Mouse (Mus musculus) left cerebral cortex, adult 9 months (tissue): ENCODE results near the gene Zmym4.

Experiments
- DNase-seq, 2 experiments: peaks; one replicate each; pipeline ENCODE4 v3.0.0; 2022; ENCODE audit warnings: low spot score in 2 of 2

Gene Zmym4

DNA sequence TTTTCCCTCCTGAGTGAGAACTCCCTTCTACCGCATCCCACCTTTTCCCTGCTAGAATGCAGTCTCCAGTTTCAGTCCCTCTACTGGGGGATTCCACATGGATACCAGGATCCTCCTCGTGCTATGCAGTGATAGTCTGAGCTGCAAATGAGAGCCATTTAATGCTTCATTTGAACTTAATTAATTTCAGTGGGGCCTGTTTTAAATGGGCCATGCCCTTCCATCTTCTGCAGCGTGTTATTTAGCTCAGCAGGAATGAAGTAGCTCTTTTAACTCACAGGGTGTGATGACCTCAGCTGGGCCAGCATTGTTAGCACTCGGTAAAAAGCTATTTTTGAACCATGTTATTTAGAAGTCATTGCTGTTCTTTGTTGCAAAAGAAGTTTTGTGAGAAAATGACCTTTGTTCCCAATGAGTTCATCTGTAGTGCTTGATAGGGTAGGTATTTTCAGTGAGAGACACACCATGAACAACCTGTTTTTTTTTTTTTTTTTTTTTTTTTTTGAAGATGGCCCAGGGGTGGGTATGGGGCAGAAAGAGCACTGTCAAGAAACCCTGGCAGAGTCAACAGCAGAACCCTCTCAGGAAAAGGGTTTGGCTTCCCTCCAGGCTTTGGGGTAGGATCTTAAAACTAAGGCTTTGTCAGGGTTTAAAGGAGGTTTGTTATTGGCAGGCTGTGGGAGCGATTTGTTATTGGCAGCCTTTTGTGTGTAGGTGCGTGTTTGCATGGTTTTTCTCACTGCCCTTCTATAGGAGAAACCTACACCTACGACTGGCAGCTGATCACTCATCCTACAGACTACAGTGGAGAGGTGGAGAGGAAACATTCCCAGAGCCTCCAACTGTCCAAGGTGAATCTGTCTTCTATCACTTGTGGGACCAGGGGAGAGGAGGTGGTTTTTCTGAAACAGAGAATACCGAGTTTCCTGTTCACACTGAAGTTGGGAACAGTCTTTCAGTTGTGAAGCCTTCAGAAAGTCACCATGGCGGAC lies 144.7 kb downstream of the Zmym4 start:
- DNase-seq, result peak; percentile 44 to 47

DNA sequence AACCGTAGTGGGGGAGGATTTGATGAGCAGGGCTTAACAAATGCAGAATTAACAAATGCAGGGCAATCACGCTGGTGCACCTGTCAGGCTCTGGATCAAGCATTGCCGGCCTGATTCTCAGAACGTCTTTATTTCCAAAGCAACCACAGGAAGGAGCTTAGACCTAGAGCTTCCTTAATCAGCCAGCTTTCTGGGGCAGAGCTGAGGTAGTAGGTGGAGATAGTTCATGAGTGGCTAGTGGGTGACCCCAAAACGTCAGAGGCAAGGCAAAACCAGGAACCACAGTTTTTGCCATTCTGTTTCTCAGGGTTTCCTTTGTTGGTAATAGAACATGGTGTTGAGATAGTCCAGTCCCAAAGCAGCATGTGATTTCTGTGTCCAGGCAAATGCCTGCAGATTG lies 153.1 kb downstream of the Zmym4 start:
- DNase-seq, result no peak

DNA sequence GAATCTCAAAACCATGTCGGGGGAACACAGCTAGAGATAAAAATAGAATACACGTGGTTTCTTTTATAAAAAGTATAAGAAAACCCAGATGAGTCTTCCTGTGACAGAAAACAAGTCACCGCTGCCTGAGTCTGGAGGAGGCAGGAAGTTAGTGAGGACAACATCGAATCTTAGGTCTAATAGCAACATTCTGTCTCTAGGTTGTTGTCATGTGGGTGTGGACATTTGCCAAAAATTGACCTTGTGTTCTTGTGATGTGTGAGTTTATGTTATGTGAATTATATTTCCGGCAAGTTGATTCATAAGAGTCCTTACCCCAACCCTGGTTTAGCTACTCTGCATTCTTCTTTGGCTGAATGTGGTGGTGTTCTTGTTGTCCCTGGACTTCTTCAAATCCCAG lies 154.7 kb downstream of the Zmym4 start:
- DNase-seq, result no peak
